Mouse (Mus musculus) liver, adult 10 weeks (tissue): ENCODE data around the gene Polr1c. TPM values are rescaled to one million over a fixed set of nuclear protein-coding genes. Genes with fewer than 3 reads are reported as not detected.

Experiments used
- polyA plus RNA-seq: library from polyadenylated mRNA; stranded (reverse); fragments of 350-450 nt; fragmentation: Illumina TruSeq; extraction: RNeasy Lipid Tissue Mini Kit (QIAGEN cat#74804); gene quantifications from one replicate; pipeline ENCODE4 v1.2.3, GENCODE M21; 2014; ENCODE audit warnings: low read depth, low replicate concordance

Gene Polr1c
- polyA plus RNA-seq = 6.4 TPM

DNA sequence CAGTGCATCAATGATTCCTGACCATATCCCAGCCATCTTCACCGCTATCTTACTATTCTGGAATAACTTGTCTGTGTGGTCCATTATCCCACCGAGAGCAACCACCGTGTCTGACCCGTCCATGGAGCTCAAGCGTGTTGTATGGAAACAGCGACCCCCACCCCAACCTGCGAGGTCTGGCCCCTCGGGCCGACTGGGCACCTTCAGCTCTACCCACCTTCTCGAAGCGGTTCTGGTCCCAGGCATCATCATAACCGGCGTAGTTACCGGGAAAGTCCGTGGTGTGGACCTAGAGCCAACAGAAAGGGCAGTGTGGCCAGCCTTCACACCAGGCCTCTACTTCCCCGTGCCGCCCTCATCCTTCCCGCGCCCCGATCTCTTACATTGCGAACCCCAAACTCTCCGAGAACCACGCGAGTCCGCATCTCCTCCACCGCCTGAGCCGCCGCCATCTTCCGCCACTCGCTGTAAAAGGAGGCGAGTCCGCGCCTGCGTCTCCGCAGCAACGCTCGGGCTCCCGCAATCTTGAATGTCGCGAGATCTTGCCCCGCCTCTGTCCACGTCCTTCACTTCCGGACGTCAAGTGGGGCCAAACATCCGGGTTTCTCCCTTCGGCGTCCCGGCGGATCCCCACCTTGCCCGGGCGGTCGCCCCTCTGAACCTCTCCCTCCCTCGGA, at the start of gene Polr1c, which contains the start of gene Yipf3:
Gene Polr1c, minus strand, starts transcription at position 543 of the 677 bp plus-strand sequence.
Gene Yipf3, plus strand, starts transcription at position 569 of the 677 bp plus-strand sequence.

DNA sequence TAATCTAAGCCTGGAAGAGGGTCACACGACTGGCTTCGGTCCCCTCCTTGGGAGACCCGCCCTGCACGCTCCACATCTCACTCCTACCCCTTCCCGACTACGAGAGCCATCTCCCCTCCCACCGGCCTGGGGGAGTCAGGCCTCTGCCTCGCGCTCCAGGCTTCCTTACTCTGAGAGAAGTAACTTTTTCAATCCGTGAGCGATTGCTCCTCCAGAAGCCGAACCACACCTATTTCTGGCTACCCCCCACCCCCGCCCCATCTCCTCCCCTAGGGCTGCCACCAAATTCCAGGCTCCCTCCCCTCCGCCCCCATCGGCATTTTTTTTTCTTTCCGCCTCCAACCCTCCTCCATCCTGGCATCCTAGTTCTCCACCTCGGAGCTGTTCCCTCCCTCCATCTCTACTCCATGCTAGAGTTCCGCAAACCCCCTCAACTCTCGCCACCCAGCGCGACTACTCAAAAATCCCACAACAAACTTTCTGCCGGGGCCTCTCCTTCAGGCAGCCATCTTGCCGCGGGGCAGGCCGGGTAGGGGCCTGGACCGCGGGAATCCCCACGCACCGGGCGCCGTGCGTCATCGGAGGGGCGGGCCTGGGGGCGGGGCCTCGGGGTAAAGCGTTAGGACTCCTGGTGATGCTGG, 34.7 kb upstream of the Polr1c start, which contains the start of gene Tjap1:
Gene Tjap1, minus strand, starts transcription at position 544 of the 641 bp plus-strand sequence.

DNA sequence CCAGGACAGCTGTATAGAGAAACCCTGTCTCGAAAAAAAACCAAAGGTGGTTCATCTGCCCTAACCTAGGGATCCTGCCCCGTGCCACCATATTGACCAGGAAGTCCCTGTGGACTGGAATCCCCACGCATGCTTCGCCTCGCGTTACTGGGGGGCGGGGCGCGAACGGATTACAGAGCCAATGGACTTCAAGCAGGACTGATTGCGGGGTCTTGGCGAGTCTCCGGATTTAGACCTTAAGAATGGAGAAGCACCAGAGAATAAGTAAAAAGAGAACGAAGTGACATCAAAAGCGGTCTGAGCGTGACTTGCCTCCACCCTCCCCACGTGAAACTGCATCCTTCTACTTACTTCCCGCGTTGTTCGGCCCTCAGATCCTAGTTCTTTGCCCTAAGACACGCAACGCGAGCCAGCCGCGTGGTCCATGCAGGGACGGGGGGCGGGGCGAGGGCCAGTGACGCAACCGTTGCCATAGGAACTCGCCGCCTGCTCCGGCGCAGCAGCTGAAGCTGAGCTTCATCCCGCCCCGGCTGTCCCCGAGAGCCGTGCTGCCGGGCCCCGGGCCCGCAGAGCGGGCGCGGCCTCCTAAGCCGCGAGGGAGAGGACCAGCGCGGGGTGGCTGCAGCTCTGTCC, 5.7 kb upstream of the Polr1c start, which contains the start of gene Lrrc73:
Gene Lrrc73, plus strand, starts transcription at position 80 of the 633 bp plus-strand sequence.

DNA sequence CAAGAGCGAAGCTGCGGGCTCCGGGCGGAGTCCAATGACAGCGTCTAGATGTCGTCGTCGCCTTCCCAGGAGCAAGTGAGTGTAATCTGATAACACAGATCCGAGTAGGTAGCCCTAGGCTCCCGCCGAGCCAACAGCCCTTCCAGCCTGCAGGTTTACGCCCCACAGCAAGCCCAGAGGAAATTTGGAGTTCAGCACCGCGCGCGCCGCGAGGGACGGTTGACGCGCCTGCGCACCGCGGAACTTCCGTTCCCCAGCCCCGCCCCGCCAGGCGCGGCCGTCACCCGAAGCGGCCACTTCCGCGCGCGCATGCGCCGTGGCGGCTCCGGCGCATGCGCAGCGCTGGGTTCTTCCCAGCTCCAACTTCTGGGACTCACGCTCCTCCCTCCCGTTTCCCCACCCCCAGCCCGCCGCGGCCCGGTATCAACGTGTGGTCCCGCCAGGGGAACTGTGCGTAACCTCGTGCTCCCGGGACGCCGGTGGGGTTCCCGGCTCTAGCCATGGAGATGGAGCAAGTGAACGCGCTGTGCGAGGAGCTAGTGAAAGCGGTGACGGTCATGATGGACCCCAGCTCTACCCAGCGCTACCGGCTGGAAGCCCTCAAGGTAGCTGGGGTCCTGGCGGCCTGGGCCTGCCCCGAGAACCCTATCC, 45.3 kb downstream of the Polr1c start, which contains the start of the genes Polh and Xpo5:
Gene Polh, minus strand, starts transcription at position 225 of the 651 bp plus-strand sequence.
Gene Xpo5, plus strand, starts transcription at position 362 of the 651 bp plus-strand sequence.

Other genes with a start within 250 kb of the Polr1c start
- 66.7 TPM for gene Vegfa, start 215.7 kb downstream of the Polr1c start, polyA plus RNA-seq
- gene Mrps18a, start 137.1 kb downstream of the Polr1c start, polyA plus RNA-seq = 19.0 TPM
- not detected for gene Rsph9, start 103.8 kb downstream of the Polr1c start, polyA plus RNA-seq
- gene Mad2l1bp, start 94.5 kb downstream of the Polr1c start, polyA plus RNA-seq = 1.6 TPM
- 8.0 TPM for gene Gtpbp2, start 87.0 kb downstream of the Polr1c start, polyA plus RNA-seq
- gene Polh, start 45.4 kb downstream of the Polr1c start, polyA plus RNA-seq = 3.5 TPM
- gene Xpo5, start 45.3 kb downstream of the Polr1c start, polyA plus RNA-seq = 5.1 TPM
- 3.2 TPM for gene Yipf3, start within 50 bp of the Polr1c start, polyA plus RNA-seq
- not detected for gene Lrrc73, start 5.5 kb upstream of the Polr1c start, polyA plus RNA-seq
- gene Tjap1, start 35.0 kb upstream of the Polr1c start, polyA plus RNA-seq = 0.82 TPM
- not detected for gene Dlk2, start 49.4 kb upstream of the Polr1c start, polyA plus RNA-seq
- 0.64 TPM for gene Abcc10, start 80.3 kb upstream of the Polr1c start, polyA plus RNA-seq
- gene Zfp318, start 135.7 kb upstream of the Polr1c start, polyA plus RNA-seq = 19.5 TPM
- not detected for gene Crip3, start 180.9 kb upstream of the Polr1c start, polyA plus RNA-seq
- gene Slc22a7, start 190.4 kb upstream of the Polr1c start, polyA plus RNA-seq = 3.3 TPM
- gene Ttbk1, start 239.6 kb upstream of the Polr1c start, polyA plus RNA-seq = 0.05 TPM
- gene Dnph1, start 248.7 kb upstream of the Polr1c start, polyA plus RNA-seq = 3.6 TPM